Mouse (Mus musculus): Measurements from ENCODE around the gene Bcorl1. TPM values are rescaled to one million over a fixed set of nuclear protein-coding genes. Genes with fewer than 3 reads are reported as not detected.

Gene Bcorl1
- polyA plus RNA-seq, 1 experiment from 2014 or later, result 7.9 TPM

DNA sequence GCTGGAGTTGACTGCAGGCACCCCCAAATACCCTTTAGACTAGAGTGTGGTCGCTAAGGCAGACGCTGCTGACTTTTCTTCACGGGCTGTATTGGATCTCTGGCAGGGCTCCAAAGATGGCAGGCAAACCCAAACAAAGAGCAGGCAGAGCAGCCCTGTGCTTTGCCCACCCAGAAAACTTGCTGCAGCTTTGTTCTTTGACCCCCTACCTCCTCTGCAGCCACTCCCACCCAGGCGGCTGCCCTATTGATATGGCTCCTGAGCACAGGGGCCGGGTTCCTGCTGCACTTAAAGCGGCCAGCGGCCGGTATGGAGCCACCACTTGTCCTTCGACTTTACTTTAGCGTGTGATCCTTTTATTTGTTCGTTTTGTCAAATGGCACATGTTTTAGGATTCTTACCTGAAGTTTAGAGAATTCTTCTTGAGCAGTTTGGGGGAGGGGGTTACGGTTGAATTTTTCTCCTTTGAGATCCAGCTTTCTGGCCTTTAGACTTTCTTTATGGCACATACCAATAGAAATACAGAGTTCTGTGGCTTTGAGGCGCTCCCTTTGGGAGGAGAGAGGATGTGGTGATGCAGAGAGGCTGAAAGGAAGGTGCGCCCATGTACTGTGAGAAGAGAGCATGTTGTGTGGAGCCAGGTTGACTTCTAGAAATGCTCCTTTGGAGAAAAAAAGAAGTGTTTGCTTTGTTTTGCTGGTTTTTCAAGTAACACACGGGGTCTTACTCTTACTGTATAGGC lies 24.8 kb downstream of the Bcorl1 start:
- peak; percentile 41 for DNase-seq
- no peaks in the 10 kb centered on the region for H3K4me1 ChIP-seq (ENCODE audit: control insufficient read depth, insufficient read depth, low read length)
- H3K9ac ChIP-seq (replicated peaks; ENCODE audit: low read length), result no peak overlapping the region
- no peaks in the 10 kb centered on the region for H3K27me3 ChIP-seq (ENCODE audit: control insufficient read depth, insufficient read depth, low read length)
- H3K27ac ChIP-seq (replicated peaks; ENCODE audit: low read depth, low read length), result no peak overlapping the region
- no peak for ATAC-seq (ENCODE audit: low FRiP score, low TSS enrichment)
- no peak overlapping the region for H3K4me3 ChIP-seq (replicated peaks; ENCODE audit: low read depth, low read length)
- no peak overlapping the region for H3K4me2 ChIP-seq (ENCODE audit: low read length)
- WGBS, result 35% methylated on average over 15 of the region's 15 CpGs
- no peaks in the 10 kb centered on the region for H3K9me3 ChIP-seq (ENCODE audit: control insufficient read depth, low read length)
- H3K36me3 ChIP-seq (ENCODE audit: control insufficient read depth, insufficient read depth, low read length), result peaks cover 28% of the 10 kb centered on the region

DNA sequence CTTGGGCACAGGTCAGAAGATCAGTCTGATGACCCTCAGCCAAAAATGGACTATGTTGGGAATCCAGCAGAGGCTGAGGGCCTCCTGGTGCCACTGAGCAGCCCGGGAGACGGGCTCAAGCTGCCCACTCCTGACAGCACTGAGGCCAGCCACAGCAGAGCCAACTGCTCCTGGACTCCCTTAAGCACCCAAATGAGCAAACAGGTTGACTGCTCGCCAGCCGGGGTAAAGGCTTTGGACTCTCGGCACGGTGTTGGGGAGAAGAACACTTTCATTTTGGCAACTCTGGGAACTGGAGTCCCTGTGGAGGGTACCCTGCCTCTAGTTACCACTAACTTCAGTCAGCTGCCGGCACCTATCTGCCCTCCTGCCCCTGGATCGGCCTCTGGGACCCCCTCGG lies 26.7 kb downstream of the Bcorl1 start:
- H3K9ac ChIP-seq (replicated peaks; ENCODE audit: low read length), result no peak overlapping the region
- H3K4me2 ChIP-seq (ENCODE audit: low read length), result no peak overlapping the region
- peaks cover 24% of the 10 kb centered on the region for H3K36me3 ChIP-seq (ENCODE audit: control insufficient read depth, insufficient read depth, low read length)
- WGBS, result 95% methylated on average over 9 of the region's 9 CpGs
- ATAC-seq (ENCODE audit: low FRiP score, low TSS enrichment) (no peak), DNase-seq (no peak)
- no peak overlapping the region for H3K4me3 ChIP-seq (replicated peaks; ENCODE audit: low read depth, low read length)
- no peak overlapping the region for H3K27ac ChIP-seq (replicated peaks; ENCODE audit: low read depth, low read length)
- no peaks in the 10 kb centered on the region for H3K4me1 ChIP-seq (ENCODE audit: control insufficient read depth, insufficient read depth, low read length)
- H3K9me3 ChIP-seq (ENCODE audit: control insufficient read depth, low read length), result no peaks in the 10 kb centered on the region
- H3K27me3 ChIP-seq (ENCODE audit: control insufficient read depth, insufficient read depth, low read length), result no peaks in the 10 kb centered on the region

DNA sequence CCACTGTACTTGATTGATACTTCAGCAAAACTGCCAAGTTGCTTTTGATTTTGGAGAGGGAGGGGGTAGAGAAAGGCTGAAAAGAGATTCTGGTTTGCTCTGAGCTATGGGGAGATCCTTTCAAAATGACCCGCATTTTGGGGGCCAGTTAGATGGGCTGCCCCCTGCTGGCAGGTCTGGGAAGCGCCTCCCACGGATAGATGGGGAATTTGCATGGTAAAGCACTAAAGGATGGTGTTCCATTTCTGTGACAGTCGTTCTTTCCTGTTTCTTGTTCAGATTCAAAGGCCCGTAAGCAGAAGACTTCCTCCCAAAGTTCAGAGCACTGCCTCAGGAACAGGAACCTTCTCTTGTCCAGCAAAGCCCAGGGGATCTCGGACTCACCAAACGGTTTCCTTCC lies 42.5 kb downstream of the Bcorl1 start:
- H3K4me3 ChIP-seq (replicated peaks; ENCODE audit: low read depth, low read length), result no peak overlapping the region
- H3K9me3 ChIP-seq (ENCODE audit: control insufficient read depth, low read length), result no peaks in the 10 kb centered on the region
- H3K4me2 ChIP-seq (ENCODE audit: low read length), result no peak overlapping the region
- no peak overlapping the region for H3K27ac ChIP-seq (replicated peaks; ENCODE audit: low read depth, low read length)
- peak; percentile 53 for DNase-seq
- H3K36me3 ChIP-seq (ENCODE audit: control insufficient read depth, insufficient read depth, low read length), result peaks cover 38% of the 10 kb centered on the region
- no peak overlapping the region for H3K9ac ChIP-seq (replicated peaks; ENCODE audit: low read length)
- H3K27me3 ChIP-seq (ENCODE audit: control insufficient read depth, insufficient read depth, low read length), result no peaks in the 10 kb centered on the region
- WGBS, result 47% methylated on average over 7 of the region's 7 CpGs
- no peak for ATAC-seq (ENCODE audit: low FRiP score, low TSS enrichment)
- H3K4me1 ChIP-seq (ENCODE audit: control insufficient read depth, insufficient read depth, low read length), result no peaks in the 10 kb centered on the region

DNA sequence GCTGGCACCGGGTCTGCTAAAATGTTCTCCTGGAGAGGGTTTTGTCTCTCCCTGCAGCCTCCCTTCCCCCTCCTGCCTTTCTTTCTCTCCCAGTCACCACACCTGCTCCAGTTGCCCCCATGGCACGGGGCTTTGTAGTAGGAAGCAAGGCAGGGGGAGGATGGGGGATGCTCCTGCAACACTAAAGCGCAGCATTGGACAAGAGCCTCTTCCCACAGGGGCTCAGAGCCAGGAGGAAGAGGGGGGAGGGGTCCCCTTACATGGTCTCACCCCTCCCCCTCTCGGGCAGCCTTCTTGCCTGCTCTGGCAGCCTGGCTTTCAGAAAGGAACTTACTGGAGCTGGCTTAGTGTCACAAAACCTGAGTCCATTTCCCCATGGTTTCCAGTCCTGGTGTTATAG lies 44.8 kb downstream of the Bcorl1 start:
- 24% methylated on average over 4 of the region's 4 CpGs for WGBS
- no peak overlapping the region for H3K9ac ChIP-seq (replicated peaks; ENCODE audit: low read length)
- H3K27ac ChIP-seq (replicated peaks; ENCODE audit: low read depth, low read length), result peak overlapping the region; percentile 49
- H3K27me3 ChIP-seq (ENCODE audit: control insufficient read depth, insufficient read depth, low read length), result no peaks in the 10 kb centered on the region
- H3K4me2 ChIP-seq (ENCODE audit: low read length), result no peak overlapping the region
- peaks cover 42% of the 10 kb centered on the region for H3K36me3 ChIP-seq (ENCODE audit: control insufficient read depth, insufficient read depth, low read length)
- H3K9me3 ChIP-seq (ENCODE audit: control insufficient read depth, low read length), result no peaks in the 10 kb centered on the region
- ATAC-seq (ENCODE audit: low FRiP score, low TSS enrichment) (peak; percentile 77), DNase-seq (peak; percentile 59)
- no peak overlapping the region for H3K4me3 ChIP-seq (replicated peaks; ENCODE audit: low read depth, low read length)
- no peaks in the 10 kb centered on the region for H3K4me1 ChIP-seq (ENCODE audit: control insufficient read depth, insufficient read depth, low read length)

DNA sequence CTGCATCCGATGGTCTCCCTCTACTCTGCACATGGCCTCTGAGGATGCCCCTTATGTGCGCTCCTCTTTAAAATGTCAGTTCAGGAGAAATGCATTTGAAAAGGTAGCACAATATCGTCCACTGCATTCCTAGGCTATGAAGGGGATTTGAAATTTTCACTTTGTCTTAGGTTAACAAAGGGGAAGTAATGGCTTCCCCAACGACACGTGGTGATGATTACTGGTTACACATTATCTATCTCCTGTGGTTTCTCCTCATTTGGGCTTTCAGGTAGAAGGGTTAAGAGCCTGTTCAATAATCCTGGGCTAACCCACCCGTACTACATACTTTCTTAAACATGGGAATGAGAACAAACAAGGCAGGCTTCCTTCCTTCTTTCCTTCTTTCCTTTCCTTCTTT lies 48.2 kb downstream of the Bcorl1 start:
- no peaks in the 10 kb centered on the region for H3K27me3 ChIP-seq (ENCODE audit: control insufficient read depth, insufficient read depth, low read length)
- H3K4me1 ChIP-seq (ENCODE audit: control insufficient read depth, insufficient read depth, low read length), result no peaks in the 10 kb centered on the region
- no peak for DNase-seq
- no peak for ATAC-seq (ENCODE audit: low FRiP score, low TSS enrichment)
- no peak overlapping the region for H3K4me2 ChIP-seq (ENCODE audit: low read length)
- no peak overlapping the region for H3K27ac ChIP-seq (replicated peaks; ENCODE audit: low read depth, low read length)
- H3K9me3 ChIP-seq (ENCODE audit: control insufficient read depth, low read length), result no peaks in the 10 kb centered on the region
- H3K4me3 ChIP-seq (replicated peaks; ENCODE audit: low read depth, low read length), result no peak overlapping the region
- peaks cover 47% of the 10 kb centered on the region for H3K36me3 ChIP-seq (ENCODE audit: control insufficient read depth, insufficient read depth, low read length)
- 94% methylated on average over 6 of the region's 6 CpGs for WGBS
- H3K9ac ChIP-seq (replicated peaks; ENCODE audit: low read length), result no peak overlapping the region

DNA sequence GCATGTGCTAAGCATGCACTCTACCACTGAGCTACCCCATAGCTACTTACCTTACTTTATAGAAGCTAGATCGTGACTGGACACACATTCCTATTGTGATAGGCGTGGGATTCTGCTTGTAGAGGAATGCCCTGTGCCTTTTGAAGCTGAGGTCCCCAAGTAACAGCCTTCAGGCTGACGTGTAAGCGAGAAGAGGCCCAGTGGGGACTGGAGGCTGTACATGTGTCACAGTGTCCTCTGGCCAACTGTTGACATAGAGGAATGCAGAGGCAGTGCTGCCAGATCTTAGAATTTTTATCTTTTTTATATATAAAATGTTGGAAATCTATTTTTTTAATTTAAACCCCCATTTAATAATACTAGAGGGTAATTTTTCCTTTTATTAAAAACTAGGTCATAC lies 58.8 kb downstream of the Bcorl1 start:
- peaks cover 44% of the 10 kb centered on the region for H3K36me3 ChIP-seq (ENCODE audit: control insufficient read depth, insufficient read depth, low read length)
- ATAC-seq (ENCODE audit: low FRiP score, low TSS enrichment) (no peak), DNase-seq (no peak)
- WGBS, result 75% methylated on average over 4 of the region's 4 CpGs
- H3K4me2 ChIP-seq (ENCODE audit: low read length), result no peak overlapping the region
- H3K27ac ChIP-seq (replicated peaks; ENCODE audit: low read depth, low read length), result no peak overlapping the region
- no peak overlapping the region for H3K9ac ChIP-seq (replicated peaks; ENCODE audit: low read length)
- H3K4me3 ChIP-seq (replicated peaks; ENCODE audit: low read depth, low read length), result no peak overlapping the region
- H3K4me1 ChIP-seq (ENCODE audit: control insufficient read depth, insufficient read depth, low read length), result no peaks in the 10 kb centered on the region
- H3K27me3 ChIP-seq (ENCODE audit: control insufficient read depth, insufficient read depth, low read length), result no peaks in the 10 kb centered on the region
- no peaks in the 10 kb centered on the region for H3K9me3 ChIP-seq (ENCODE audit: control insufficient read depth, low read length)

DNA sequence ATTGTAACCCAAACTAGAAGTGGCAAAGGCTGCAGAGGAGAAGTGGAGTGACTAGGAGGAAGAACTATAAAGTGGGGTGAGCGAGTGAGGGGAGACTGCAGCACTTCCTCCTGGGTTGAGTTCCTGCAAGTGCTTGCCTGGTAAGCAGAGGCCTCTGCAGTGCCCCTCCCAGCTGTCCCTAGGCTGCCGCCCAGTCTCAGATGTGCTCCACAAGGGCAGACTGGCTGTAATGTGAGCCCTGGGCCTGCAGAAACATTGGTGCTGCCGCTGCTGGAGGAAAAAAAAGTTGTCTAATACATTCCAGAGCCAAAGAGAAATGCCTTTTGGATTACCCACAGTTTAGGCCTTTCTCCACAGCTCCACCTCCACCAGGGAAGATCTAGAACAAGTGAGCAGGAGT lies 64.0 kb downstream of the Bcorl1 start:
- no peak for ATAC-seq (ENCODE audit: low FRiP score, low TSS enrichment)

DNA sequence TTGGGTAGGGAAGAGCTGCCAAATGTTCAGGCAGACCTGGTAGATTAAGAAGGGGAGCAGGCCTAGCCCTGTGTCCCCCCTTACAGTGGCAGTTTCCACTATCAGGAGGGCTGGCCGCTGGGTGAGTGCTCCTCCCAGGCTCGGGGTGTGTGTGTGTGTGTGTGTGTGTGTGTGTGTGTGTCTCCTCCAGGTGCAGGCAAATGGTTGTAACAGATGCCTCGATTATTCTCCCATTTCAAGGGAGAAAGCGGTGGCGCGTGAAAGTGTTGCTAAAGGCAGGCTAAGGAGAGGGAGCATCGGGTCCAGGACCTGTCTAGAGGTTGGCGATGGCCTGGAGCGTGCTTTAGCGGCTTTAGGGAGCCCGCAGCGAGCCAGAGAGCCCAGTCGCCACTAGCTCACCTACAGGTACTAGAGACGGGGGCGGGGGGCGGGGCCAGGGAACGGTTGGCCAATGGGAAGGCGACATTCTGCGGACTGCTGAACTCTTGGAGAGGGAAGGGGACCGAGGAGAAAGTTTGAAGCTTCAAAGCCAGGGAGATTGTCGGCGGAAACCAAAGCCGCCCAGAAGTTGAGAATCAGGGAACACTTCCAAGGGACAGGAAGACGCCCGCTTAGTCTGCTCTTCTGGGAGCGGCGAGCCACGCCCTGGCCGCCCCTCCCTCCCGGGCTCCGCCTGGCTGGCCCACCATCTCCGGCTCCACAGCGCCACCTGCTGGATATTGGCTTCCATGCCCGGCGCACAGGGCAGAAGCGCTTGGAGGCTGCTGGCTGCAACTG lies 68.6 kb downstream of the Bcorl1 start:
- Histone ChIP-seq H3K4me1 (ENCODE audit: control insufficient read depth, insufficient read depth, low read length) (no peaks in the 10 kb centered on the region), H3K36me3 (ENCODE audit: control insufficient read depth, insufficient read depth, low read length) (peaks cover 5% of the 10 kb centered on the region; the same call in 1 of the 2 replicates), H3K4me3 (replicated peaks; ENCODE audit: low read depth, low read length) (peak overlapping the region; percentile 38), H3K27me3 (ENCODE audit: control insufficient read depth, insufficient read depth, low read length) (no peaks in the 10 kb centered on the region), H3K9ac (replicated peaks; ENCODE audit: low read length) (no peak overlapping the region), H3K4me2 (ENCODE audit: low read length) (peak overlapping the region; percentile 52), H3K9me3 (ENCODE audit: control insufficient read depth, low read length) (no peaks in the 10 kb centered on the region), H3K27ac (replicated peaks; ENCODE audit: low read depth, low read length) (no peak overlapping the region)
- WGBS, result 21% methylated on average over 36 of the region's 36 CpGs
- ATAC-seq (ENCODE audit: low FRiP score, low TSS enrichment), result peak; percentile 82
- peak; percentile 87 for DNase-seq

More for the DNA sequence above, 64.0 kb downstream of the Bcorl1 start:
- H3K9ac ChIP-seq (replicated peaks; ENCODE audit: low read length), result no peak overlapping the region
- H3K4me2 ChIP-seq (ENCODE audit: low read length), result no peak overlapping the region
- peaks cover 40% of the 10 kb centered on the region for H3K36me3 ChIP-seq (ENCODE audit: control insufficient read depth, insufficient read depth, low read length)
- H3K27ac ChIP-seq (replicated peaks; ENCODE audit: low read depth, low read length), result no peak overlapping the region
- no peak for DNase-seq
- WGBS, result 60% methylated on average over 3 of the region's 3 CpGs
- H3K4me3 ChIP-seq (replicated peaks; ENCODE audit: low read depth, low read length), result no peak overlapping the region
- H3K27me3 ChIP-seq (ENCODE audit: control insufficient read depth, insufficient read depth, low read length), result no peaks in the 10 kb centered on the region
- H3K4me1 ChIP-seq (ENCODE audit: control insufficient read depth, insufficient read depth, low read length), result no peaks in the 10 kb centered on the region
- H3K9me3 ChIP-seq (ENCODE audit: control insufficient read depth, low read length), result no peaks in the 10 kb centered on the region

DNA sequence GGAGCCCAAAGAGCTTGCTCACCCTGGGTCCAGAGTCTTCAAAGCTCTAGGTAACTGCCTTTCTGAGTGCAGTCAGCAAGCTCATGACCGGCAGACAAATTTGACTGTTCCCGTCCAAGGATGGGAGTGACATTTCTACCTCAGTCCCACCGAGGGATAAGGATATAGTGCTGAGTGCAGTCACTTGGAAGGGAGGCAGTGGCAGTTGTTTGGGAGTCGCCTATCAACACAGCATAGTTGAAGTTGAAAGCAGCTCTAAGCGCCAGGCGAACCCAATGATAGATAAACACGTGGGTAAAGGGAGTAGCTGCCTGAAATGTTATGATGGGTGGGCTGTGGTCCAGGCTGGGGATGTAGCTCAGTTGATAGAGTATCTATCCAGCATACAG lies 69.2 kb downstream of the Bcorl1 start:
- 23% methylated on average over 7 of the region's 7 CpGs for WGBS
- Histone ChIP-seq H3K27me3 (ENCODE audit: control insufficient read depth, insufficient read depth, low read length) (no peaks in the 10 kb centered on the region), H3K9ac (replicated peaks; ENCODE audit: low read length) (no peak overlapping the region), H3K4me3 (replicated peaks; ENCODE audit: low read depth, low read length) (no peak overlapping the region), H3K9me3 (ENCODE audit: control insufficient read depth, low read length) (no peaks in the 10 kb centered on the region), H3K27ac (replicated peaks; ENCODE audit: low read depth, low read length) (no peak overlapping the region), H3K36me3 (ENCODE audit: control insufficient read depth, insufficient read depth, low read length) (peaks cover 3% of the 10 kb centered on the region; the same call in 1 of the 2 replicates), H3K4me1 (ENCODE audit: control insufficient read depth, insufficient read depth, low read length) (no peaks in the 10 kb centered on the region), H3K4me2 (ENCODE audit: low read length) (peak overlapping the region; percentile 52)
- no peak for DNase-seq
- no peak for ATAC-seq (ENCODE audit: low FRiP score, low TSS enrichment)

Measured in midbrain, embryonic 14.5 days (tissue).